Mouse (Mus musculus): ENCODE results near the gene Hmcn1.

DNA sequence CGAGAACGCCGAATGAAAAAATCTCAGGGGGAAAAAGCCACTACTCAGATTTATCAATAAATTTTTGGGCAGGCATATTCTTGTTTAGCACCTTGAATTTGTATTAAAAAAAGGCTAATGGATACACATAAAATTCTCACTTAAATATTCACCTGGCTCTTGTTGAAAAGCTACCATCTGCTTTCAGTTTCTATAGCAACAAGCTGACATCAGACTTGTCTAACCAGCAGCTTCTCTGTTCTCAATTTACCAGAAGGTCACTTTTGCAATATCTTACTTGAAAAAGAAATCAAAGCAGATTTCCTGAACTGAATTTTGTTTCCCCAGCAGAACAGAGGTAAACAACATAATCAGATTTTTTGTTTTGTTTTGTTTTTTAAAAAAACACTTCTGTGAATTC is 311.8 kb downstream of the Hmcn1 start:
- no peak for TF ChIP-seq TAL1 (IDR thresholded peaks at IDR 0.05; ENCODE audit: low read length)
- TF ChIP-seq GATA1 (IDR thresholded peaks at IDR 0.05; ENCODE audit: low read length) = no peak
